Mouse (Mus musculus) v-Abl transformed pro-B cells (cell line): ENCODE results near the gene Dynll2.

Experiments
- in situ Hi-C, 2 experiments: fragments of 400-800 bp; cut with MboI; formaldehyde crosslinking; loops; one replicate each; pipeline ENCODE4 v1.15.1; 2025; ENCODE audit not compliant: unreplicated experiment in 2 of 2

The Dynll2 gene

GRCm38 (mm10) chr11:87986831-87987793 is at the start of gene Dynll2:
Gene Dynll2 (minus strand): TSS chr11:87987533.
- in situ Hi-C loops, result loop anchor here in 1 of 2 experiments (5.0 kb wide), 1 partner anchor 60 kb away; the partner anchor contains the start of gene Srsf1

GRCm38 (mm10) chr11:88036761-88037251 is 49.5 kb upstream of the Dynll2 start:
- in situ Hi-C loops, result no loop called here

GRCm38 (mm10) chr11:88035970-88036369 is 48.6 kb upstream of the Dynll2 start:
- in situ Hi-C loops, result no loop called here

GRCm38 (mm10) chr11:88031753-88032152 is 44.4 kb upstream of the Dynll2 start:
- in situ Hi-C loops, result no loop called here

- in situ Hi-C loops, result no loop called here
These were observed 43.5 kb upstream of the Dynll2 start for GRCm38 (mm10) chr11:88030836-88031235.

- in situ Hi-C loops, result no loop called here
These were observed 42.9 kb upstream of the Dynll2 start for GRCm38 (mm10) chr11:88030219-88030618.

GRCm38 (mm10) chr11:88028193-88028684 is 40.9 kb upstream of the Dynll2 start:
- in situ Hi-C loops, result no loop called here

- in situ Hi-C loops, result no loop called here
These were observed 40.2 kb upstream of the Dynll2 start for GRCm38 (mm10) chr11:88027391-88028035.

GRCm38 (mm10) chr11:88023933-88024332 is 36.6 kb upstream of the Dynll2 start:
- in situ Hi-C loops, result no loop called here

- in situ Hi-C loops, result no loop called here
These were observed 28.5 kb upstream of the Dynll2 start for GRCm38 (mm10) chr11:88015795-88016194.

- in situ Hi-C loops, result no loop called here
These were observed 27.8 kb upstream of the Dynll2 start for GRCm38 (mm10) chr11:88015161-88015560.

- in situ Hi-C loops, result no loop called here
These were observed 26.3 kb upstream of the Dynll2 start for GRCm38 (mm10) chr11:88013632-88014031.

- in situ Hi-C loops, result no loop called here
These were observed 25.4 kb upstream of the Dynll2 start for GRCm38 (mm10) chr11:88012621-88013244.

- in situ Hi-C loops, result no loop called here
These were observed 24.6 kb upstream of the Dynll2 start for GRCm38 (mm10) chr11:88011914-88012419.

- in situ Hi-C loops, result no loop called here
These were observed 24.0 kb upstream of the Dynll2 start for GRCm38 (mm10) chr11:88011208-88011913.

- in situ Hi-C loops, result no loop called here
These were observed 22.3 kb upstream of the Dynll2 start for GRCm38 (mm10) chr11:88009542-88010190.

GRCm38 (mm10) chr11:88008641-88009040 is 21.3 kb upstream of the Dynll2 start:
- in situ Hi-C loops, result no loop called here

GRCm38 (mm10) chr11:88004123-88004522 is 16.8 kb upstream of the Dynll2 start:
- in situ Hi-C loops, result no loop called here

GRCm38 (mm10) chr11:88002738-88003137 is 15.4 kb upstream of the Dynll2 start:
- in situ Hi-C loops, result no loop called here
